ENCODE assay signal across 8 mouse cellular contexts in the genomic region with DNA sequence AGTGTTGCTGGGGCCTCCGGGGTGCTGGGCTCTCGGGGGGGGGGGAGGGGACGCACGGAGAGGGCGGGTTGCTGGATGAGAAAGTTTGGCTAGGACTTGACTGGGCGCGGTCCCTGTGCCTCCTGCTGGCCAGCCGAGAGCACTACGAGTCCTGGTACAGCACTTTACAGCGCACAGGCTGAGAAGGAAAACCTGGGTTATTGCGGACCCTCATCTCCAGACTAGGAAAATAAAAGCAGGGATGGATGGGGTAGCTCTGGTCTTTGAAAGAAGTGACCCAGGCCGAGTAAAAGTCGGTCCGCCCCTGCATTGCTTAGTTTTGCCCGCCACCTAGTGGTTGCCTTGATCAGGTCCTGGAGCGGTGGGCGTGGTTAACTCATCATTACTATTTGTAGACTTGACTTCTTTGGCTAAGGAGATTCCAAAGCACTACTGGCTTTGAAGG. TPM values are rescaled to one million over a fixed set of nuclear protein-coding genes. Genes with fewer than 3 reads are reported as not detected.
DNase-seq lines count a peak whose midpoint lies in the region; ATAC-seq and TF ChIP-seq lines count a peak whose summit lies in the region.

No protein-coding gene starts in this region.

- TF ChIP-seq POLR2A in embryonic fibroblast, embryonic 13.5 days (IDR thresholded peaks at IDR 0.05; ENCODE audit: low read depth, low read length): peak; percentile 72

- peak overlapping the region; percentile 90 for H3K4me3 ChIP-seq in embryonic fibroblast, embryonic 13.5 days (ENCODE audit: insufficient read depth, low read length)
- peak overlapping the region; percentile 42 for H3K4me3 ChIP-seq in heart, embryonic 11.5 days (ENCODE audit: low read depth, low read length)
- H3K4me3 ChIP-seq in kidney, embryonic 15.5 days (replicated peaks): peak overlapping the region; percentile 53
- H3K4me3 ChIP-seq in limb, embryonic 15.5 days: peak overlapping the region; percentile 61

- DNase-seq in CD4-positive helper T cell, adult 2 months (ENCODE audit: low read depth, low spot score): peak; percentile 85
- peak; percentile 90 for DNase-seq in brain, adult 2 months (ENCODE audit: low read depth, low spot score)
- peak; percentile 28 to 69 for DNase-seq in monocyte, adult 2 months (ENCODE audit: low read depth in 1 of 2, low spot score in 2 of 2)
- peak; percentile 48 to 65 for DNase-seq in spleen, postnatal 14 days (ENCODE audit: low spot score in 2 of 2)

- 0% methylated on average over 15 of the region's 17 CpGs for whole genome bisulfite sequencing in heart, embryonic 11.5 days (ENCODE audit: insufficient replicate concordance)
- WGBS in kidney, embryonic 15.5 days: 0% methylated on average over 17 of the region's 17 CpGs
- WGBS in limb, embryonic 15.5 days: under 1% methylated on average over 17 of the region's 17 CpGs

- H3K4me1 ChIP-seq in embryonic fibroblast, embryonic 13.5 days (ENCODE audit: control insufficient read depth, insufficient read depth, low read length): peaks cover 11% of the 10 kb centered on the region
- peaks cover 20% of the 10 kb centered on the region for H3K4me1 ChIP-seq in heart, embryonic 11.5 days (ENCODE audit: control insufficient read depth, insufficient read depth, low read length)
- peaks cover 63% of the 10 kb centered on the region for H3K4me1 ChIP-seq in kidney, embryonic 15.5 days
- peaks cover 85% of the 10 kb centered on the region for H3K4me1 ChIP-seq in limb, embryonic 15.5 days

- peak; percentile 53 for ATAC-seq in heart, embryonic 11.5 days (replicated peaks; ENCODE audit: insufficient number of reproducible peaks, low FRiP score, low TSS enrichment)
- ATAC-seq in kidney, embryonic 15.5 days (replicated peaks; ENCODE audit: low FRiP score): peak; percentile 74
- peak; percentile 43 for ATAC-seq in limb, embryonic 15.5 days (ENCODE audit: insufficient number of reproducible peaks, low FRiP score, low TSS enrichment, low read depth)

- H3K9me3 ChIP-seq in heart, embryonic 11.5 days (replicated peaks; ENCODE audit: control insufficient read depth, low read length): no peaks in the 10 kb centered on the region
- no peaks in the 10 kb centered on the region for H3K9me3 ChIP-seq in kidney, embryonic 15.5 days (replicated peaks)
- no peaks in the 10 kb centered on the region for H3K9me3 ChIP-seq in limb, embryonic 15.5 days

- peaks cover 39% of the 10 kb centered on the region for H3K27me3 ChIP-seq in heart, embryonic 11.5 days (ENCODE audit: control insufficient read depth, insufficient read depth, low read length)
- peaks cover 56% of the 10 kb centered on the region for H3K27me3 ChIP-seq in kidney, embryonic 15.5 days
- H3K27me3 ChIP-seq in limb, embryonic 15.5 days: 0 out of 2 replicates have a peak, but pooled peaks cover 12% of the 10 kb centered on the region

- H3K27ac ChIP-seq in embryonic fibroblast, embryonic 13.5 days (ENCODE audit: insufficient read depth, low read length): peak overlapping the region; percentile 87
- peak overlapping the region; percentile 6; the same call in 1 of the 2 replicates for H3K27ac ChIP-seq in heart, embryonic 11.5 days (ENCODE audit: low read depth, low read length)
- H3K27ac ChIP-seq in kidney, embryonic 15.5 days: peak overlapping the region; percentile 92
- H3K27ac ChIP-seq in limb, embryonic 15.5 days: peak overlapping the region; percentile 97

- H3K36me3 ChIP-seq in heart, embryonic 11.5 days (ENCODE audit: control insufficient read depth, insufficient read depth, low read length): no peaks in the 10 kb centered on the region
- H3K36me3 ChIP-seq in kidney, embryonic 15.5 days: peaks cover 19% of the 10 kb centered on the region
- H3K36me3 ChIP-seq in limb, embryonic 15.5 days: peaks cover 39% of the 10 kb centered on the region

- H3K9ac ChIP-seq in heart, embryonic 11.5 days (ENCODE audit: low read depth, low read length): peak overlapping the region; percentile 3
- peak overlapping the region; percentile 61 for H3K9ac ChIP-seq in kidney, embryonic 15.5 days
- peak overlapping the region; percentile 81 for H3K9ac ChIP-seq in limb, embryonic 15.5 days

- TF ChIP-seq CTCF in embryonic fibroblast, embryonic 13.5 days (IDR thresholded peaks at IDR 0.05; ENCODE audit: borderline replicate concordance, insufficient read depth, low read length): peak; percentile 65; the same call in 1 of the 2 replicates

- H3K4me2 ChIP-seq in heart, embryonic 11.5 days: peak overlapping the region; percentile 77
- peak overlapping the region; percentile 84 for H3K4me2 ChIP-seq in kidney, embryonic 15.5 days
- H3K4me2 ChIP-seq in limb, embryonic 15.5 days: peak overlapping the region; percentile 64

RNA-seq across cellular contexts. Expression of gene Col1a1, which starts 0.8 kb away (rescaled TPM):
- polyA plus RNA-seq in embryonic fibroblast, embryonic 13.5 days (2011; ENCODE audit: insufficient read length, low read depth, missing spikeins): 6,098 and 7,850 TPM in 2 replicates
- 129 and 157 TPM in 2 replicates for polyA plus RNA-seq in heart, embryonic 11.5 days (2014; fragmentation: Nextera tagmentation; extraction: Ambion mirVana)
- polyA plus RNA-seq in kidney, embryonic 15.5 days (2015; fragmentation: Nextera tagmentation; extraction: Ambion mirVana): 1,101 and 1,120 TPM in 2 replicates
- polyA plus RNA-seq in limb, embryonic 15.5 days (2015; fragmentation: Nextera tagmentation; extraction: Ambion mirVana): 4,882 and 5,832 TPM in 2 replicates

RNA-seq across cellular contexts. Expression of gene Hils1, which starts 30.5 kb away (rescaled TPM):
- polyA plus RNA-seq in embryonic fibroblast, embryonic 13.5 days (2011; ENCODE audit: insufficient read length, low read depth, missing spikeins): not detected in 2 replicates
- polyA plus RNA-seq in heart, embryonic 11.5 days (2014; fragmentation: Nextera tagmentation; extraction: Ambion mirVana): 0.24 TPM in 1 of 2 replicates, not detected in the other
- not detected in 2 replicates for polyA plus RNA-seq in kidney, embryonic 15.5 days (2015; fragmentation: Nextera tagmentation; extraction: Ambion mirVana)
- polyA plus RNA-seq in limb, embryonic 15.5 days (2015; fragmentation: Nextera tagmentation; extraction: Ambion mirVana): 0.42 TPM in 1 of 2 replicates, not detected in the other

RNA-seq across cellular contexts. Expression of gene Sgca, which starts 39.3 kb away (rescaled TPM):
- not detected in 2 replicates for polyA plus RNA-seq in embryonic fibroblast, embryonic 13.5 days (2011; ENCODE audit: insufficient read length, low read depth, missing spikeins)
- polyA plus RNA-seq in heart, embryonic 11.5 days (2014; fragmentation: Nextera tagmentation; extraction: Ambion mirVana): 24.7 and 25.3 TPM in 2 replicates
- 1.2 and 1.7 TPM in 2 replicates for polyA plus RNA-seq in kidney, embryonic 15.5 days (2015; fragmentation: Nextera tagmentation; extraction: Ambion mirVana)
- polyA plus RNA-seq in limb, embryonic 15.5 days (2015; fragmentation: Nextera tagmentation; extraction: Ambion mirVana): 7.5 and 18.9 TPM in 2 replicates

RNA-seq across cellular contexts. Expression of gene Ppp1r9b, which starts 54.0 kb away (rescaled TPM):
- 44.3 and 61.7 TPM in 2 replicates for polyA plus RNA-seq in embryonic fibroblast, embryonic 13.5 days (2011; ENCODE audit: insufficient read length, low read depth, missing spikeins)
- polyA plus RNA-seq in heart, embryonic 11.5 days (2014; fragmentation: Nextera tagmentation; extraction: Ambion mirVana): 11.4 and 16.3 TPM in 2 replicates
- polyA plus RNA-seq in kidney, embryonic 15.5 days (2015; fragmentation: Nextera tagmentation; extraction: Ambion mirVana): 10.0 and 10.6 TPM in 2 replicates
- 9.7 and 9.9 TPM in 2 replicates for polyA plus RNA-seq in limb, embryonic 15.5 days (2015; fragmentation: Nextera tagmentation; extraction: Ambion mirVana)

Comparison
In these comparisons a context has a peak if more than half of its experiments do, and no peak if none do; other contexts are left out.
1. Peak in every context shown above with its lines: DNase-seq, ATAC-seq, H3K4me3 ChIP-seq and H3K27ac ChIP-seq.
2. H3K27ac ChIP-seq: peak in every context shown above with its lines; median percentile 97 in limb, embryonic 15.5 days; 92 in kidney, embryonic 15.5 days; 87 in embryonic fibroblast, embryonic 13.5 days; 6 in heart, embryonic 11.5 days.
3. H3K9ac ChIP-seq: peak in every context shown above with its lines; median percentile 81 in limb, embryonic 15.5 days; 61 in kidney, embryonic 15.5 days; 3 in heart, embryonic 11.5 days.